Mouse (Mus musculus): Measurements from ENCODE around the gene P4hb. TPM values are rescaled to one million over a fixed set of nuclear protein-coding genes. Genes with fewer than 3 reads are reported as not detected.
"Not testable (repeated sequence)": the region's sequence is repeated elsewhere in the genome, so short reads cannot be mapped to it uniquely, and the experiment has no call there.

The P4hb gene
- total and polyA plus RNA-seq, 2 experiments from 2014 or later = 174 to 208 TPM

- no peak for TF ChIP-seq CTCF (IDR thresholded peaks at IDR 0.05; ENCODE audit: low read depth)
- Histone ChIP-seq H3K27ac (ENCODE audit: low read depth, low read length) (peak overlapping the region; percentile 85), H3K9ac (peak overlapping the region; percentile 91), H3K27me3 (ENCODE audit: insufficient read depth, low read length) (no peaks in the 10 kb centered on the region), H3K4me1 (ENCODE audit: insufficient read depth) (peaks cover 13% of the 10 kb centered on the region), H3K36me3 (ENCODE audit: insufficient read depth) (peaks cover 57% of the 10 kb centered on the region), H3K9me3 (ENCODE audit: low read length) (no peaks in the 10 kb centered on the region), H3K4me3 (ENCODE audit: low read depth, low read length) (peak overlapping the region; percentile 80), H3K4me2 (ENCODE audit: low read depth) (peak overlapping the region; percentile 93)
- WGBS = 7% methylated on average over 97 of the region's 99 CpGs
- ATAC-seq (peak; percentile 44), DNase-seq (no peak)
Measured at GRCm38 (mm10) chr11:120597240-120598235, 24.5 kb upstream of the P4hb start.

- no peak overlapping the region for H3K9ac ChIP-seq
- H3K27ac ChIP-seq (ENCODE audit: low read depth, low read length) = no peak overlapping the region
- H3K36me3 ChIP-seq (ENCODE audit: insufficient read depth) = peaks cover 75% of the 10 kb centered on the region
- ATAC-seq = no peak
- H3K9me3 ChIP-seq (ENCODE audit: low read length) = no peaks in the 10 kb centered on the region
- no peak for DNase-seq
- no peaks in the 10 kb centered on the region for H3K27me3 ChIP-seq (ENCODE audit: insufficient read depth, low read length)
- H3K4me2 ChIP-seq (ENCODE audit: low read depth) = no peak overlapping the region
- TF ChIP-seq CTCF (IDR thresholded peaks at IDR 0.05; ENCODE audit: low read depth) = no peak
- H3K4me3 ChIP-seq (ENCODE audit: low read depth, low read length) = no peak overlapping the region
- no peaks in the 10 kb centered on the region for H3K4me1 ChIP-seq (ENCODE audit: insufficient read depth)
- WGBS = 98% methylated on average over 6 of the region's 6 CpGs
Measured at GRCm38 (mm10) chr11:120588531-120588930, 15.5 kb upstream of the P4hb start.

GRCm38 (mm10) chr11:120583937-120584336 lies 10.9 kb upstream of the P4hb start:
- Histone ChIP-seq H3K4me2 (ENCODE audit: low read depth) (no peak overlapping the region), H3K9me3 (ENCODE audit: low read length) (no peaks in the 10 kb centered on the region), H3K4me1 (ENCODE audit: insufficient read depth) (peaks cover 9% of the 10 kb centered on the region), H3K36me3 (ENCODE audit: insufficient read depth) (peaks cover 43% of the 10 kb centered on the region), H3K27ac (ENCODE audit: low read depth, low read length) (no peak overlapping the region), H3K9ac (no peak overlapping the region), H3K27me3 (ENCODE audit: insufficient read depth, low read length) (no peaks in the 10 kb centered on the region), H3K4me3 (ENCODE audit: low read depth, low read length) (no peak overlapping the region)
- TF ChIP-seq CTCF (IDR thresholded peaks at IDR 0.05; ENCODE audit: low read depth) = no peak; the same call in 1 of the 2 replicates
- ATAC-seq = no peak
- 97% methylated on average over 1 of the region's 1 CpGs for WGBS
- no peak for DNase-seq

GRCm38 (mm10) chr11:120582982-120583293 lies 9.9 kb upstream of the P4hb start:
- not testable (repeated sequence) for H3K27ac ChIP-seq (ENCODE audit: low read depth, low read length); H3K9ac ChIP-seq; DNase-seq; H3K4me1 ChIP-seq (ENCODE audit: insufficient read depth); H3K27me3 ChIP-seq (ENCODE audit: insufficient read depth, low read length); ATAC-seq; H3K4me3 ChIP-seq (ENCODE audit: low read depth, low read length); H3K4me2 ChIP-seq (ENCODE audit: low read depth); H3K9me3 ChIP-seq (ENCODE audit: low read length)
- 89% methylated on average over 2 of the region's 2 CpGs for WGBS
- H3K36me3 ChIP-seq (ENCODE audit: insufficient read depth) = peaks cover 45% of the 10 kb centered on the region

- H3K9ac ChIP-seq = peak overlapping the region; percentile 90
- ATAC-seq (no peak), DNase-seq (peak; percentile 41)
- H3K27me3 ChIP-seq (ENCODE audit: insufficient read depth, low read length) = no peaks in the 10 kb centered on the region
- no peaks in the 10 kb centered on the region for H3K9me3 ChIP-seq (ENCODE audit: low read length)
- peaks cover 9% of the 10 kb centered on the region for H3K4me1 ChIP-seq (ENCODE audit: insufficient read depth)
- 78% methylated on average over 8 of the region's 8 CpGs for WGBS
- peak overlapping the region; percentile 98 for H3K27ac ChIP-seq (ENCODE audit: low read depth, low read length)
- H3K4me3 ChIP-seq (ENCODE audit: low read depth, low read length) = peak overlapping the region; percentile 93
- peak; percentile 51 for TF ChIP-seq CTCF (IDR thresholded peaks at IDR 0.05; ENCODE audit: low read depth)
- H3K4me2 ChIP-seq (ENCODE audit: low read depth) = peak overlapping the region; percentile 94
- H3K36me3 ChIP-seq (ENCODE audit: insufficient read depth) = peaks cover 45% of the 10 kb centered on the region
Measured at GRCm38 (mm10) chr11:120582268-120582981, 9.4 kb upstream of the P4hb start.

GRCm38 (mm10) chr11:120581490-120582267 lies 8.6 kb upstream of the P4hb start, which contains the start of gene Arhgdia:
Arhgdia (minus strand) TSS chr11:120581624.
- peaks cover 9% of the 10 kb centered on the region for H3K4me1 ChIP-seq (ENCODE audit: insufficient read depth)
- H3K9me3 ChIP-seq (ENCODE audit: low read length) = no peaks in the 10 kb centered on the region
- peak within 1 kb of the TSS; percentile 98 for H3K27ac ChIP-seq (ENCODE audit: low read depth, low read length)
- ATAC-seq (peak; percentile 81), DNase-seq (peak; percentile 94)
- peak within 1 kb of the TSS; percentile 93 for H3K4me3 ChIP-seq (ENCODE audit: low read depth, low read length)
- peak; percentile 67 for TF ChIP-seq CTCF (IDR thresholded peaks at IDR 0.05; ENCODE audit: low read depth)
- WGBS = 4% methylated on average over 71 of the region's 75 CpGs
- peak within 1 kb of the TSS; percentile 90 for H3K9ac ChIP-seq
- peaks cover 42% of the 10 kb centered on the region for H3K36me3 ChIP-seq (ENCODE audit: insufficient read depth)
- H3K27me3 ChIP-seq (ENCODE audit: insufficient read depth, low read length) = no peaks in the 10 kb centered on the region
- peak within 1 kb of the TSS; percentile 94 for H3K4me2 ChIP-seq (ENCODE audit: low read depth)
